Comparison of ENCODE assay signal across 11 mouse cellular contexts in genomic region chr8:15438546-15438945, GRCm38 (mm10).
DNase-seq lines count a peak whose midpoint lies in the region; ATAC-seq and TF ChIP-seq lines count a peak whose summit lies in the region.
"Had no signal": no experiment of that assay in that cellular context is flagged by ENCODE, and none has a peak within 500 bp of the region (broad histone marks: within the 10 kb centered on the region; RNA-seq: fewer than 3 reads in every experiment).

No protein-coding gene starts in this region.

- TF ChIP-seq RAD21 in MEL (IDR thresholded peaks at IDR 0.05; ENCODE audit: low read depth, low read length), result no peak

- H3K4me2 ChIP-seq in intestine, embryonic 14.5 days (ENCODE audit: low read length), result no peak overlapping the region
- H3K4me2 ChIP-seq in intestine, embryonic 16.5 days (ENCODE audit: low read depth, low read length), result no peak overlapping the region
- no peak overlapping the region for H3K4me2 ChIP-seq in liver, postnatal 0 days (ENCODE audit: low read depth, low read length)
- H3K4me2 ChIP-seq: neural tube, embryonic 12.5 days; stomach, embryonic 15.5 days had no signal

- TF ChIP-seq CTCF in MEL (IDR thresholded peaks at IDR 0.05 in 2 of 3, conservative IDR thresholded peaks at IDR 0.05 in 1 of 3; ENCODE audit: control insufficient read depth in 1 of 3, insufficient read depth in 1 of 3, low read depth in 2 of 3, low read length in 3 of 3, poor library complexity in 1 of 3, severe bottlenecking in 1 of 3), result no peak
- TF ChIP-seq CTCF in liver, postnatal 0 days (IDR thresholded peaks at IDR 0.05; ENCODE audit: low read depth), result no peak

- no peak for TF ChIP-seq POLR2A in MEL (IDR thresholded peaks at IDR 0.05; ENCODE audit: control insufficient read depth in 1 of 2, insufficient read depth in 1 of 2, low read depth in 1 of 2, low read length in 2 of 2, poor library complexity in 1 of 2)

- no peak for TF ChIP-seq EP300 in MEL (IDR thresholded peaks at IDR 0.05; ENCODE audit: low read depth in 1 of 2, low read length in 2 of 2)
- no peak for TF ChIP-seq EP300 in liver, postnatal 0 days (IDR thresholded peaks at IDR 0.05; ENCODE audit: low read depth)

- no peaks in the 10 kb centered on the region for H3K36me3 ChIP-seq in intestine, embryonic 14.5 days (ENCODE audit: control insufficient read depth, insufficient read depth, low read length)
- no peaks in the 10 kb centered on the region for H3K36me3 ChIP-seq in intestine, embryonic 16.5 days (ENCODE audit: control insufficient read depth, insufficient read depth, low read length)
- no peaks in the 10 kb centered on the region for H3K36me3 ChIP-seq in MEL (ENCODE audit: control insufficient read depth in 1 of 2, insufficient read depth in 2 of 2, low read length in 2 of 2)
- H3K36me3 ChIP-seq in liver, postnatal 0 days (replicated peaks; ENCODE audit: insufficient read depth, low read length), result no peaks in the 10 kb centered on the region
- H3K36me3 ChIP-seq: neural tube, embryonic 12.5 days; stomach, embryonic 15.5 days had no signal

- H3K9me3 ChIP-seq in intestine, embryonic 14.5 days (ENCODE audit: control insufficient read depth, low read length), result no peaks in the 10 kb centered on the region
- H3K9me3 ChIP-seq in intestine, embryonic 16.5 days (ENCODE audit: control insufficient read depth, low read length), result 0 out of 2 replicates have a peak, but pooled peaks cover 2% of the 10 kb centered on the region
- H3K9me3 ChIP-seq in MEL (replicated peaks; ENCODE audit: insufficient read depth, low read length), result no peaks in the 10 kb centered on the region
- no peaks in the 10 kb centered on the region; the same call in 1 of the 2 replicates for H3K9me3 ChIP-seq in liver, postnatal 0 days (ENCODE audit: low read length)
- H3K9me3 ChIP-seq: neural tube, embryonic 12.5 days; stomach, embryonic 15.5 days had no signal

- no peaks in the 10 kb centered on the region for H3K79me2 ChIP-seq in MEL (ENCODE audit: control insufficient read depth, insufficient read depth, low read length, poor library complexity)

- no peaks in the 10 kb centered on the region for H3K4me1 ChIP-seq in intestine, embryonic 14.5 days (replicated peaks; ENCODE audit: control insufficient read depth, insufficient read depth, low read length)
- H3K4me1 ChIP-seq in intestine, embryonic 16.5 days (ENCODE audit: control insufficient read depth, insufficient read depth, low read length), result no peaks in the 10 kb centered on the region
- no peaks in the 10 kb centered on the region for H3K4me1 ChIP-seq in MEL (ENCODE audit: control insufficient read depth in 1 of 2, insufficient read depth in 2 of 2, low read length in 2 of 2)
- H3K4me1 ChIP-seq in liver, postnatal 0 days (ENCODE audit: insufficient read depth), result no peaks in the 10 kb centered on the region
- H3K4me1 ChIP-seq: neural tube, embryonic 12.5 days; stomach, embryonic 15.5 days had no signal

- WGBS in intestine, embryonic 14.5 days, result 51% methylated on average over 5 of the region's 5 CpGs
- WGBS in intestine, embryonic 16.5 days, result 44% methylated on average over 5 of the region's 5 CpGs
- 47% methylated on average over 5 of the region's 5 CpGs for WGBS in liver, postnatal 0 days (ENCODE audit: insufficient replicate concordance)

- no peak overlapping the region for H3K9ac ChIP-seq in intestine, embryonic 14.5 days (ENCODE audit: low read length)
- H3K9ac ChIP-seq in intestine, embryonic 16.5 days (ENCODE audit: low read depth, low read length), result no peak overlapping the region
- no peak overlapping the region for H3K9ac ChIP-seq in MEL (ENCODE audit: control insufficient read depth, low read depth, low read length, poor library complexity, severe bottlenecking)
- no peak overlapping the region for H3K9ac ChIP-seq in liver, postnatal 0 days (replicated peaks)
- H3K9ac ChIP-seq: neural tube, embryonic 12.5 days; stomach, embryonic 15.5 days had no signal

- ATAC-seq in intestine, embryonic 14.5 days (replicated peaks; ENCODE audit: low FRiP score, low TSS enrichment, low read depth), result no peak
- ATAC-seq in intestine, embryonic 16.5 days, result no peak
- no peak for ATAC-seq in liver, postnatal 0 days

- no peak overlapping the region for H3K27ac ChIP-seq in intestine, embryonic 14.5 days (ENCODE audit: low read depth)
- no peak overlapping the region for H3K27ac ChIP-seq in intestine, embryonic 16.5 days (ENCODE audit: low read length)
- no peak overlapping the region for H3K27ac ChIP-seq in MEL (ENCODE audit: control insufficient read depth, low read depth, low read length)
- H3K27ac ChIP-seq in liver, postnatal 0 days (ENCODE audit: low read depth), result no peak overlapping the region
- H3K27ac ChIP-seq: left cerebral cortex, adult 2 months; neural tube, embryonic 12.5 days; stomach, embryonic 15.5 days had no signal

- no peaks in the 10 kb centered on the region for H3K27me3 ChIP-seq in intestine, embryonic 14.5 days (replicated peaks; ENCODE audit: control insufficient read depth, insufficient read depth, low read length)
- H3K27me3 ChIP-seq in intestine, embryonic 16.5 days (replicated peaks; ENCODE audit: control insufficient read depth, insufficient read depth, low read length), result no peaks in the 10 kb centered on the region
- H3K27me3 ChIP-seq in MEL (ENCODE audit: control insufficient read depth in 1 of 2, insufficient read depth in 2 of 2, low read length in 2 of 2), result no peaks in the 10 kb centered on the region
- no peaks in the 10 kb centered on the region for H3K27me3 ChIP-seq in liver, postnatal 0 days (ENCODE audit: insufficient read depth, low read length)
- H3K27me3 ChIP-seq: neural tube, embryonic 12.5 days; stomach, embryonic 15.5 days had no signal

- no peak overlapping the region for H3K4me3 ChIP-seq in intestine, embryonic 14.5 days (ENCODE audit: low read depth, low read length)
- H3K4me3 ChIP-seq in intestine, embryonic 16.5 days (ENCODE audit: low read length), result no peak overlapping the region
- H3K4me3 ChIP-seq in MEL (ENCODE audit: control insufficient read depth in 1 of 2, insufficient read depth in 1 of 2, low read depth in 2 of 2, low read length in 2 of 2), result no peak overlapping the region
- H3K4me3 ChIP-seq in liver, postnatal 0 days (ENCODE audit: low read depth, low read length), result no peak overlapping the region
- H3K4me3 ChIP-seq: left cerebral cortex, adult 2 months; neural tube, embryonic 12.5 days; stomach, embryonic 15.5 days had no signal

- DNase-seq in intestine, embryonic 14.5 days (ENCODE audit: low spot score), result peak; percentile 83
- DNase-seq in MEL (ENCODE audit: low read depth, low spot score), result peak; percentile 9
- peak; percentile 40 to 55 for DNase-seq in adrenal gland, postnatal 36 days
- peak; percentile 13 for DNase-seq in liver, postnatal 0 days
- no peak for DNase-seq in thymus, postnatal 4 days
- DNase-seq in cerebellum, postnatal 25 days, result no peak
- DNase-seq in layer of hippocampus, postnatal 36 days, result no peak

TF ChIP-seq in MEL, 35 proteins besides CTCF, POLR2A, EP300 and RAD21:
- TF ChIP-seq POLR2AphosphoS5 (IDR thresholded peaks at IDR 0.05; ENCODE audit: borderline replicate concordance, low read depth, low read length), result no peak
- TF ChIP-seq ELF1 (IDR thresholded peaks at IDR 0.05; ENCODE audit: low read depth, low read length), result no peak
- no peak for TF ChIP-seq KAT2A (conservative IDR thresholded peaks at IDR 0.05; ENCODE audit: low read depth, low read length)
- no peak for TF ChIP-seq ZNF384 (IDR thresholded peaks at IDR 0.05; ENCODE audit: low read depth, low read length)
- no peak for TF ChIP-seq BHLHE40 (IDR thresholded peaks at IDR 0.05; ENCODE audit: borderline replicate concordance, low read depth, low read length)
- TF ChIP-seq MYC (IDR thresholded peaks at IDR 0.05; ENCODE audit: low read depth, low read length), result no peak
- no peak for TF ChIP-seq ETS1 (IDR thresholded peaks at IDR 0.05; ENCODE audit: low read depth, low read length)
- no peak for TF ChIP-seq GABPA (IDR thresholded peaks at IDR 0.05; ENCODE audit: low read depth, low read length)
- no peak for TF ChIP-seq MEF2A (IDR thresholded peaks at IDR 0.05; ENCODE audit: extremely low read depth, insufficient replicate concordance, low read depth, low read length, poor library complexity, severe bottlenecking)
- no peak for TF ChIP-seq TCF12 (IDR thresholded peaks at IDR 0.05; ENCODE audit: low read depth, low read length)
- no peak for TF ChIP-seq USF2 (IDR thresholded peaks at IDR 0.05; ENCODE audit: borderline replicate concordance in 1 of 2, insufficient read depth in 1 of 2, low read depth in 1 of 2, low read length in 2 of 2)
- TF ChIP-seq MAZ (IDR thresholded peaks at IDR 0.05; ENCODE audit: low read depth, low read length), result no peak
- TF ChIP-seq GATA1 (IDR thresholded peaks at IDR 0.05; ENCODE audit: low read depth, low read length), result no peak

Comparison
In these comparisons a context has a peak if more than half of its experiments do, and no peak if none do; other contexts are left out.
1. DNase-seq: peak in intestine, embryonic 14.5 days (single experiment), MEL (single experiment), adrenal gland, postnatal 36 days (2 of 2) and liver, postnatal 0 days (single experiment); none in thymus, postnatal 4 days (single experiment), cerebellum, postnatal 25 days (0 of 2) and layer of hippocampus, postnatal 36 days (0 of 2).